Mouse (Mus musculus): ENCODE results near the gene Asrgl1.

Gene Asrgl1

DNA sequence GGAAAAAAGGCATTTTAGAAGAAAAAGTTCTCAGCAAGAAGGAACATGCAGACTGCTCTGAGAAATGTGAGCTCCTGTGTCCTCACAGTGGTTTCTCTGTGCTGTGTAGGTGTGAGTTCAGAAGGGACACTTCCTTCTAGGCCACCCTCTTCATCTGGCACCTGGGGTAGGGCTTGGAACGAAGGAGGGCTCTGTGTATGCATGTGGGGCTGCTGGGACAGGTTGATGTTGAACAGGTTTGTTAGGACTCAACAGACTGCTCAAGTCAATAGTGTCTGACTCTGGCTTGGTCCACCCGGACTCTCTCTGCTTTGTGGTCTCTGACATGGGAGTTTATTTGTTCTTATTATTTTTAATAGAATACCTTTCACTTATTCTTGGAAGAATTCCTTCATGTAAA lies 65.1 kb downstream of the Asrgl1 start:
- no peak for DNase-seq

DNA sequence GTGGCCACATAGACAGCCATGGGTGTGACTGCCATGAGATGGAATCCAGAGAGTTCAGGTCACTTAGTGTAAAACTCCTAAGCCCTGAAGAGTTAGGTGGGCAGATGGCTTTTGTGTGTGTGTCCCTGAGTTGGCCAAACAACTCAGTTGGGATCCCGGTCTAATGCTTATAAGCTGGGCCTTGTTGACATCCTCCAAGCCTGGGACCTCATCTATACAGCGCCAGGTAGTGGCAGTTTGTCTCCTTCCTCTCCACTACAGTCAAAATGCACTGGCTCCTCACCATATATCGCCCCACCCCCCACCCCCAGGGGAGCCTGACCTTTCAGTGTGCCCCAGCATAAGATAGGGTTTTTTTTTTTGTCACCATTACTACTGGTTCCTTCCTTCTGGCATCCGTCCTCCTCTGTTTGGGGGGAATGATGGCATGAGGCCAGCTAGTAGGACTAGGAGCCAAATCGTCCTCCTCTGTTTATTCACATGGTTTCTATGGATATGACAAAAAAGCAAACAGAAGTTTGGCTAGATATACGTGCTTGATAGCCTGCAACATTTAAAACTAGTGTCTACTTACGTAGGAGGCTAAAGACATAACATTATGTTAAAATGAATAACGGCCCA lies 65.6 kb downstream of the Asrgl1 start:
- no peak for DNase-seq

GRCm38 (mm10) chr19:9067292-9067691 lies 68.1 kb downstream of the Asrgl1 start:
- no peak for DNase-seq

GRCm38 (mm10) chr19:9065621-9066561 lies 69.5 kb downstream of the Asrgl1 start:
- peak; percentile 66 for DNase-seq

- DNase-seq: no peak
Observed at GRCm38 (mm10) chr19:9063831-9064230, 71.6 kb downstream of the Asrgl1 start.

- DNase-seq: no peak
Observed at GRCm38 (mm10) chr19:9062822-9063221, 72.6 kb downstream of the Asrgl1 start.

DNA sequence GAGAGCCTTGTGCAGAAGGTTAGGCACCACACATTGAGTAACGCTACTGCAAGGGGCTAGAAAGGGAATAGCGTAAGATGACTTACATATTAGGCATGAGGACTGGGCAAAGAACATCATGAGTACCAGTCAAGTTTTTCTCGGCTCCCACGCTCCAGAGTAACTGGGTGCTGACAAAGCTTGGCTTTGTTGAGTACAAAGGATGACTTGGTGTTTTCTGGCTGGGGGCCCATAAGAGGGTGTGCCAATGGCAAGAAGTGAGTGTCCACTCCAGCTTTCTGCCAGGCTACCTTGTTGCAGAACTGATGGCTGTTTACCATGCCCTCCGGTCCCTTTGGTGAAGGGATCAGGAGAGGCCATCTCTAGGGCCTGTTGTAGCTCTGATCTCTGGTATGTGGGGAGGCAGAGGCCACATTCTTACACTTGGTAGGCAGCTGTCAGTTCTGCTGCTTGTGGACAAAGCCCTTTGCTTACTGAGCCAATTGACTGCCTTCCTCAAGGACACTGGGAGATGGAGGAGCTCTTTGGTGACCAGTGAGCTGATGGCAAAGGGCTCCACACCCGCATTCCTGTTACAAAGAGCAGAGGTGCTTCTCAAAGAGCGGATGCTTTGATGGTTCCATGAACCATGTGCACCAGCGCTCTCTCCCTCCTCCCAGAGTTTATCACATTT lies 74.1 kb downstream of the Asrgl1 start:
- no peak for DNase-seq

DNA sequence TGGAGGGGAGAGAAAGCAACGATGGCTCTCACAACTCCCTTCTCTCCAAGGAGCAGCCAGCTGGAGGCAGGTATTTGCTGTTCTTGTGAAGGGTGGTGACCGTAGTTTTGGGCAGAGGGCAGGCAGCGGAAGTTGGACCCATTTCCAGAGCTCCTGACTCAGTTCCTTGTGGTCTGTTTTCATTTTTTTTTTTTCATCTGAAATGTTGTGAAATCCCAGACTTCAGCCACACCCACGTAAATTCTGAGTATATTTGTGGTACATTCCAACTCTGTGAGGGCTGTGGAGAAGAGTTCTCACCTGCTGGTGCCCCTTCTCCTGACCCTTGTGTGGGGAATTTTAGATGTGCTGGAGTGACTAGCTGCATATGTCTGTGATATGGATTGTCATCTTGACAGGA lies 75.3 kb downstream of the Asrgl1 start:
- no peak for DNase-seq
